ENCODE assay signal across 15 mouse cellular contexts in the genomic region with DNA sequence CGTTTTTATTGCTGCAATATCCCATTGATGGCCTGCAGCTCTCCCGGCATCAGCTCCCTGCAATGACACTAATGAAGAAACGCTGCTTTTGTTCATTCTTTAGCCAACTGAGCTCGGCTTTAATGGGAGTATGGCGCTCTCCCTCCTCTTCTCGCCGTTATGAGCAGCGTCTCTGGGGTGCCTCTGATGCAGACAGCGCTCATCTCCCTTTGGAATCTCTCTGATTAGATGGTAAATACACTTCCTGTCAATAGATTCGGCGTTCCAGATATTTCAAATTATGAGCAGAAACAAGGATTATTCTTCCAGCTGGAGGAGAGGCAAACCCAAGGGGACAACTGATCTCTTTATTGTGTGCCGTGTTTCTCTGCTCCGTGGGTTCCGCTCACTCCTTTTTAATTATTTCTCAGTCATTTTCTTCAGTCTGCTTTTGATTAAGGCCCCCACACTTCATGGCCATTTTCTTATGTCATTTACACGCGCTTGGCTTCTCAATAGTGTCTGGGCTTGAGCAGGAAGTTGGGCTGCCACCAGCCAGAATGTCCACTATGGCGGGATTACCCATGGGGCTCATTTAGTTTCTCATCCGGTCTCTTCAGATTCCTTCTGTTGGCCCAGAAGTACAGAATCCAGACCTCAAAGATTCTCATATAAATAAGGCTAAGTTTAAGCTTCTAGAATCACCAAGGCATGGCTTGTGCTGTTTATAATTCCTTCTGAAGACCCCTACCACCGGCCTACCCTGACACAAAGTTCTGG. TPM values are rescaled to one million over a fixed set of nuclear protein-coding genes. Genes with fewer than 3 reads are reported as not detected.
DNase-seq lines count a peak whose midpoint lies in the region; ATAC-seq and TF ChIP-seq lines count a peak whose summit lies in the region.
"Had no signal": no experiment of that assay in that cellular context is flagged by ENCODE, and none has a peak within 500 bp of the region (broad histone marks: within the 10 kb centered on the region; RNA-seq: fewer than 3 reads in every experiment).

No protein-coding gene starts in this region.

- H3K36me3 ChIP-seq in limb, embryonic 14.5 days (ENCODE audit: control insufficient read depth, insufficient read depth, low read length): no peaks in the 10 kb centered on the region
- H3K36me3 ChIP-seq in heart, embryonic 10.5 days: no peaks in the 10 kb centered on the region
- no peaks in the 10 kb centered on the region for H3K36me3 ChIP-seq in intestine, postnatal 0 days (ENCODE audit: control insufficient read depth, insufficient read depth)
- H3K36me3 ChIP-seq: G1E; kidney, embryonic 15.5 days; liver, embryonic 12.5 days had no signal

- no peaks in the 10 kb centered on the region for H3K27me3 ChIP-seq in limb, embryonic 14.5 days (ENCODE audit: control insufficient read depth, insufficient read depth, low read length)
- H3K27me3 ChIP-seq in heart, embryonic 10.5 days (ENCODE audit: insufficient read depth, poor library complexity, severe bottlenecking): no peaks in the 10 kb centered on the region
- H3K27me3 ChIP-seq in intestine, postnatal 0 days (replicated peaks; ENCODE audit: control insufficient read depth, insufficient read depth, low read length): no peaks in the 10 kb centered on the region

- no peak for TF ChIP-seq POLR2A in limb, embryonic 14.5 days (IDR thresholded peaks at IDR 0.05; ENCODE audit: borderline replicate concordance, extremely low read depth, insufficient read depth, insufficient read length)

- H3K4me2 ChIP-seq in limb, embryonic 14.5 days (replicated peaks; ENCODE audit: low read depth, low read length, severe bottlenecking): peak overlapping the region; percentile 22
- no peak overlapping the region for H3K4me2 ChIP-seq in intestine, postnatal 0 days (replicated peaks; ENCODE audit: low read depth)
- H3K4me2 ChIP-seq: kidney, embryonic 15.5 days; liver, embryonic 12.5 days had no signal

- intact Hi-C loops in heart, postnatal 25 days (cut with DNase I): no loop called here

- 36% methylated on average over 19 of the region's 19 CpGs for WGBS in limb, embryonic 14.5 days
- 78% methylated on average over 19 of the region's 19 CpGs for WGBS in heart, embryonic 10.5 days
- WGBS in intestine, postnatal 0 days: 76% methylated on average over 19 of the region's 19 CpGs

- H3K4me1 ChIP-seq in limb, embryonic 14.5 days (ENCODE audit: control insufficient read depth, insufficient read depth, low read length): peaks cover 6% of the 10 kb centered on the region; the same call in 1 of the 2 replicates
- no peaks in the 10 kb centered on the region for H3K4me1 ChIP-seq in heart, embryonic 10.5 days
- no peaks in the 10 kb centered on the region for H3K4me1 ChIP-seq in intestine, postnatal 0 days (replicated peaks; ENCODE audit: control insufficient read depth, insufficient read depth, low read length)
- H3K4me1 ChIP-seq: kidney, embryonic 15.5 days; liver, embryonic 12.5 days had no signal

- no peak overlapping the region for H3K4me3 ChIP-seq in limb, embryonic 14.5 days (replicated peaks; ENCODE audit: low read length)
- no peak overlapping the region for H3K4me3 ChIP-seq in heart, embryonic 10.5 days
- no peak overlapping the region for H3K4me3 ChIP-seq in intestine, postnatal 0 days (ENCODE audit: low read depth, low read length)
- H3K4me3 ChIP-seq: kidney, embryonic 15.5 days; liver, embryonic 12.5 days had no signal

- TF ChIP-seq CTCF in intestine, postnatal 0 days (IDR thresholded peaks at IDR 0.05; ENCODE audit: low read depth): no peak

- no peak overlapping the region for H3K27ac ChIP-seq in limb, embryonic 14.5 days (replicated peaks; ENCODE audit: low read depth, low read length)
- H3K27ac ChIP-seq in heart, embryonic 10.5 days: no peak overlapping the region
- H3K27ac ChIP-seq in intestine, postnatal 0 days (ENCODE audit: low read depth, low read length): no peak overlapping the region
- H3K27ac ChIP-seq: kidney, embryonic 15.5 days; liver, embryonic 12.5 days had no signal

- ATAC-seq in limb, embryonic 14.5 days (ENCODE audit: low FRiP score, low read depth): no peak
- ATAC-seq in intestine, postnatal 0 days: no peak
- ATAC-seq: activated CD4-positive, CD25-positive, alpha-beta regulatory T cell, adult 4 months; liver, embryonic 12.5 days had no signal

- H3K9ac ChIP-seq in limb, embryonic 14.5 days (ENCODE audit: low read depth, low read length, severe bottlenecking): no peak overlapping the region
- no peak overlapping the region for H3K9ac ChIP-seq in intestine, postnatal 0 days (ENCODE audit: low read depth, low read length)
- H3K9ac ChIP-seq: kidney, embryonic 15.5 days; liver, embryonic 12.5 days had no signal

- peak; percentile 87 for DNase-seq in heart, adult 11 months
- DNase-seq in heart, postnatal 25 days (ENCODE audit: low spot score): no peak
- peak; percentile 10 for DNase-seq in right cerebral cortex, postnatal 4 days
- DNase-seq in right cerebral cortex, adult 2 months (ENCODE audit: low spot score in 2 of 2): no peak
- peak; percentile 22 for DNase-seq in limb, embryonic 14.5 days (ENCODE audit: low spot score)
- DNase-seq in retina, postnatal 1 day: peak; percentile 43
- DNase-seq in heart, embryonic 10.5 days (ENCODE audit: low spot score): no peak
- DNase-seq: heart, postnatal 36 days; spleen, adult 18-20 months; thymus, adult 2 months had no signal

- H3K9me3 ChIP-seq in limb, embryonic 14.5 days (ENCODE audit: control insufficient read depth, low read length): no peaks in the 10 kb centered on the region
- H3K9me3 ChIP-seq in heart, embryonic 10.5 days: no peaks in the 10 kb centered on the region
- no peaks in the 10 kb centered on the region for H3K9me3 ChIP-seq in intestine, postnatal 0 days (ENCODE audit: control insufficient read depth)
- H3K9me3 ChIP-seq: G1E; kidney, embryonic 15.5 days; liver, embryonic 12.5 days had no signal

RNA-seq across cellular contexts. Expression of gene Gm5617, which starts 22.3 kb away (rescaled TPM):
- 10 to 100 TPM; 26.1 to 27.1 TPM for total RNA-seq in heart, postnatal 25 days (2021)
- polyA plus RNA-seq in limb, embryonic 14.5 days (2012; rRNA removed): 21.6 and 34.3 TPM in 2 replicates
- 39.5 and 39.8 TPM in 2 replicates for polyA plus RNA-seq in limb, embryonic 14.5 days (2014; fragmentation: Nextera tagmentation; extraction: Ambion mirVana)
- polyA plus RNA-seq in heart, embryonic 10.5 days (2016; fragmentation: Nextera tagmentation; extraction: Ambion mirVana): 21.1 and 25.1 TPM in 2 replicates
- polyA plus RNA-seq in intestine, postnatal 0 days (2015; fragmentation: Nextera tagmentation; extraction: Ambion mirVana): 72.0 and 72.3 TPM in 2 replicates

RNA-seq across cellular contexts. Expression of gene Rbm7, which starts 22.5 kb away (rescaled TPM):
- total RNA-seq in heart, postnatal 25 days (2021): 10 to 100 TPM; 22.0 to 22.4 TPM
- 51.5 and 54.7 TPM in 2 replicates for polyA plus RNA-seq in limb, embryonic 14.5 days (2012; rRNA removed)
- polyA plus RNA-seq in limb, embryonic 14.5 days (2014; fragmentation: Nextera tagmentation; extraction: Ambion mirVana): 115 and 122 TPM in 2 replicates
- polyA plus RNA-seq in heart, embryonic 10.5 days (2016; fragmentation: Nextera tagmentation; extraction: Ambion mirVana): 89.0 and 106 TPM in 2 replicates
- polyA plus RNA-seq in intestine, postnatal 0 days (2015; fragmentation: Nextera tagmentation; extraction: Ambion mirVana): 73.5 and 74.0 TPM in 2 replicates

RNA-seq across cellular contexts. Expression of gene Rexo2, which starts 37.1 kb away (rescaled TPM):
- total RNA-seq in heart, postnatal 25 days (2021): 10 to 100 TPM; 64.7 to 67.1 TPM
- 105 and 119 TPM in 2 replicates for polyA plus RNA-seq in limb, embryonic 14.5 days (2012; rRNA removed)
- polyA plus RNA-seq in limb, embryonic 14.5 days (2014; fragmentation: Nextera tagmentation; extraction: Ambion mirVana): 101 and 111 TPM in 2 replicates
- 127 and 138 TPM in 2 replicates for polyA plus RNA-seq in heart, embryonic 10.5 days (2016; fragmentation: Nextera tagmentation; extraction: Ambion mirVana)
- polyA plus RNA-seq in intestine, postnatal 0 days (2015; fragmentation: Nextera tagmentation; extraction: Ambion mirVana): 70.3 and 70.6 TPM in 2 replicates

Comparison
In these comparisons a context has a peak if more than half of its experiments do, and no peak if none do; other contexts are left out.
1. DNase-seq: peak in heart, adult 11 months (single experiment), right cerebral cortex, postnatal 4 days (single experiment), limb, embryonic 14.5 days (single experiment) and retina, postnatal 1 day (single experiment); none in heart, postnatal 25 days (single experiment), right cerebral cortex, adult 2 months (0 of 2) and heart, embryonic 10.5 days (single experiment).